Mouse (Mus musculus): ENCODE measurements around the gene Slc25a34.

DNA sequence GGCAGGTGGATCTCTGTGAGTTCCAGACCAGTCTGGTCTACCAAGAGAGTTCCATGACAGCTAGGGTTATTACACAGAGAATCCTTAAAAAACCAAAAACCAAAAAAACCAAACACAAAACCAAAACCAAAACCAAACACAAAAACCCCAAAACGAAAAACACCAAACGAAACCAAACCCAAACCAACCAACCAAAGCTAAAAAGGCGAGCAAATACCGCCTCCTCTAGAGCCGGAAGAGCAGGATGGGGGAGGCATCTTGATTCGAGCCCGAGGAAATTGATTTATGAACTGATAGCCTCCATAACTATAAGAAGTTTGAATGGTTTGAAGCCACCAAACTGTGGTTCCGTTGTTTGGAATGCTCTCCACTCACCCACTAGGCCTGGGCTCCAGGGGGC is 39.7 kb downstream of the Slc25a34 start:
- TF ChIP-seq CTCF (conservative IDR thresholded peaks at IDR 0.05; ENCODE audit: low read length) = no peak
- TF ChIP-seq POU5F1 (IDR thresholded peaks at IDR 0.05; ENCODE audit: borderline replicate concordance, low read length) = no peak

All from E14TG2a.4 (cell line).